Mouse (Mus musculus): Measurements from ENCODE around the gene Sorcs2.
A peak's percentile ranks its signal among the peaks of the same experiment; 100 is the strongest.
"Not testable (repeated sequence)": the region's sequence is repeated elsewhere in the genome, so short reads cannot be mapped to it uniquely, and the experiment has no call there.

The Sorcs2 gene

DNA sequence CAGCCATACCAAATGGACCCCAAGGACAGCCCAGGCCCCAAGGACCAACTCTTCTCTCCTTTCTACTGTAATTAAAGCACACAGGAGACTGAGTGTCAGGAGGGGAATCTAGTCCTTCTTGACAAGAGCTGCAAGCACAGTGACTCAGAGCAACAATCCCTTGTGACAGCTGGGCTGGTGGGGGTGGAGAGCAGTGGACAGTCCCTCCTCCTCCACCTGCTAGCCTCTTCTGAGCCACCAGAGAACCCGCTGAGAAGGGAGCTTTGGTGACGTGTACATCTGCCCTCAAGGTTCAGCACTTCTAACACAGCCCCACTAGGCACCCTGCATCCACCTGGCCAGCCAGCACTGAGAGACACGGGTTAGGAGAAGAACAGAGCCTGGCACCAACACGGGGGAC, 96.8 kb downstream of the Sorcs2 start:
- no peak for DNase-seq (ENCODE audit: low spot score)

DNA sequence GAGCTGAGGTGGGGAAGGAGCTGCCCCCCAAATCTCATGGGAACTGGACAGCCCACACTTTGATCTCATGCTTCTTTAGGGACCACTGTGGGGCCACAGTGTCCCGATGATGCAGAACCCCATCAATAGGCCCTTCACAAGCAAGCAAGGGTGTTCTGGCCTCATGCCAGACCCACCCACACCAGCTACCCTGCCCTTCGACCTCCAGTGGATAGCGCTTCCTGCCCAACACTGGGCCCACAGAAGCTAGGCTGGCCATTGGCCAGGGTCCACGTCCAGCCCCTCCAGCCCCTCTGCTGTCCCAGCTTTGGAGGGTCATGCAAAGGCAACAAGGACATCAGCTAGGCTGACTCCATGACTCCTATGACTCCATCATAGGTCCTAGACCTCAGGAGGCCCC, 99.9 kb downstream of the Sorcs2 start:
- DNase-seq (ENCODE audit: low spot score), result no peak

DNA sequence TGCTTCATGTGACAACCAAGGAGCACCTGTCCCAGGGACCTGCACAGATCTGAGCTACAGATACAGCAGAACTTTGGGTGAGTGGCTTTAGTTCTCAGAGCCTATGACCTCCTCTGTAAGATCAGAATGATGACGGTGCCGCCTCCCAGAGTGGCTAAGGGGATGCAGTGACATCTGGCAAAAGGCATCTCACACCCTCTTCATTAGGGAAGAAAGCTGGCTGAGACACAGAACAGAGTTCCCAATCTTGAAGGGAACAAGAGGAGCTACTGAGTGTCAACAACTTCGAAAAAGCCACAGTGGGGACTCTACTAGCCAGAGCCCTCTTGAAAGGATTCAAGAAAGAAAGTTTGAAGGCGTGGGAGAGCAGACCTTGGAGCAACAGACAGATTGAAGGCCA, 100.7 kb downstream of the Sorcs2 start:
- no peak for DNase-seq (ENCODE audit: low spot score)

DNA sequence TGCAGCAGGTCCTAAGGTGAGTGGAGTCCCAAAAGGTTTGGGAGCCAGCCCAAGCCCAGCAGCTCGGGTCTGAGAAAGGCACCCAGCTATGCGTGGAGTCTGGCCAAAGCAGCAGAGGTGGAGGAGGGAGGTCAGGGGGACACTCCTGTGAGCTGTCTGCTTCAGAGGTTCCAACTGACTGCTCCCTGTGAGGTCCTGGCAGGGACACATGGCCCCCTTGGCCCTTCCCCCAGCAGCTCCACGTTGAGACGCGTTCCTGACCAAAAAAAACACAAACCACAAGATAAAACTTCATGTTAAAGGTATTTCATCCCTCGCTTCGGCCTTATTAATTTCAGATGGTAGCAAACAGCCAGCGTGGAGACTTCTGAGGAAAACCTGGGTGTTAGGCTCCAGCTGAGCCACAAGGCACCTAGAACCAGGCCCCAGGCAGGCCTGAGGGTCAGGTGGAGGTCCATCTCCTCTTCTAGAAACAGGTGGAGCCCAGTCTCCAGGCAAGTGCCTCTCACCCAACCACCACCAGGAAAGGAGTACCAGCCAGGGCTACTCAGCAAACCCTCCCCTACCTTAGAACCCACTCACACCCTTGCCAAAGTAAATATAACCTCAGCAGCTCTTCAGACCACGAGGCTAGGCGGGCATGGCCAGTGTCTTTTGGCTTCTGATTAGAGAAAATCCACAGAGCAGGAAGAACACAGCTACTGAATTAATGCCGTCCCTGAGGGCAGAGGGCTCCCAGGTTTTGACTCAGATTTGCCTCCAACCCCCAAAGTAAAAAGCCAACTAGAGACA, 104.6 kb downstream of the Sorcs2 start:
- no peak for DNase-seq (ENCODE audit: low spot score)

DNA sequence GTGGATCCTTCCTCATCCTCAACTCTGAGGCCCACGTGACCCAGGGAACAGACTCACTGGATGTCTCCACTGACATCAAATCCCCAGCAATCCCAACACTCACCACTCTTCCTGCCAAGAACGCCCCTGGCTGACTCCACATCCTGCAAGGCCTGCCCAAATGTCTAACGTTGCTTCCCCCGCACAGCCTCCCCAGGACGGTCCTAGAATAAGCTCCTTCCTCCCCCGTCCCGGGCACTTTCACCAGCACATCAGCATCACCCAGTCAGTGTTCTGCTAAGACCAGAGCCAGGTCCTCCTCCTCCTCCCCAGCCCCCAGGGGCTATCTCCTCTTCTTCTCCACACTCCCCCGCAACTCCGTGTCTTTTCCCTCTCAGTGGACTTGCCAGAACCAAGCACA, 105.6 kb downstream of the Sorcs2 start:
- DNase-seq (ENCODE audit: low spot score), result no peak

DNA sequence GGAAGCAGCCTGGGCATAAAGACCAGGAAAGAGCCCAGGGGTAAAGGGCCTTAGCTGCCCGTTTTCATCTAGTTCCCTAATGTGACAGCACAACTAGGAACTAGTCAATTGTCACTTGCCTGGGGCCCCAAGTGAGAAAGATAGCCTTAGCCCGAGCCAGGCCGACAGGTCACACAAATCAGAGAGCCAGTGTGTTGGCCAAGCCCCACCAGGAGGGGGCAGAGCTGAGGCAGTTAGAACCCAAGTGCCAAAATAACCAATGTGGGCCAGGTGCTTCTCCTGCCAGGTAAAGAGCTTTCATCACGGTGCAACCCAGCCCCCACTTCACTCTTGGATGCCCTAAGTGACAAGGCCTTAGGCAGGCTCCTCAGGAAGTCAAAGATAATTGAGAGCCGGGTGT, 106.7 kb downstream of the Sorcs2 start:
- peak; percentile 37 for DNase-seq (ENCODE audit: low spot score)

DNA sequence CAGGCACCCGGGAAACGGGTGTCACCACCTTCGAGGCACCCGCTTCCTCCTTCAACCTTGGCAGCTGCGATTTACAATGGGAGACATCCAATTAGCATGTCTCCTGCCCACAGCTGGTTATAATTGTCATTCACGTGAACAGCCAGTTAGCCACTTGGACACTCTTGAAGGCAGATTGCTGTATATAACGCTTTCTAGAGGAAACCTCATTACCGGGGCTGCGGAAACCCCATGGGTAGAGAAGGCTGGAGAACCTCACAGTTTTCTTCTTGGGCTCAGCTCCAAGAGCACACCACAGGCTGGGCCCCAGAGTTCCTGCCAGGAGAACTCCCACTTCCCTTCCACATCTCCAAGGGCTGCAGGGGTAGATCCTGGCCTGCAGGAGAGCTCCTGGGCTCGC, 112.5 kb downstream of the Sorcs2 start:
- peak; percentile 19 for DNase-seq (ENCODE audit: low spot score)

DNA sequence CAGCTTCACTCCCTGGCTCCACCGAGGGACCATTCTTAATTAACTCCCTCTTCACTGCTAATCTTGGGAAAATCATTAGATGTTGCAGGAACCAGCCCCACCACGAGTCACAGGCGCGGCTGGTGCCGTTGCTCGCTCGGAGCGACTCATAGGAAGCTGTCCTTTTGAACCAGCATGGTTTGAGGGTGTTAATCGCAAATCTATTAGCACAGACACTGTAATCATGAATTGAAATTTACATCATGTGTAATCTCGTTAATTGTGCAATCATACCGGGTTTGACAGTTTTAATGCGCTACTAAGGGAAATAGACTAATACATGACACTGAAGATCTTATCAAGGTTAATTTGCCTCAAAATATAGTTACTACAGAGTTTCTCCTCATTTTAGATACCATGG, 118.0 kb downstream of the Sorcs2 start:
- no peak for DNase-seq (ENCODE audit: low spot score)

DNA sequence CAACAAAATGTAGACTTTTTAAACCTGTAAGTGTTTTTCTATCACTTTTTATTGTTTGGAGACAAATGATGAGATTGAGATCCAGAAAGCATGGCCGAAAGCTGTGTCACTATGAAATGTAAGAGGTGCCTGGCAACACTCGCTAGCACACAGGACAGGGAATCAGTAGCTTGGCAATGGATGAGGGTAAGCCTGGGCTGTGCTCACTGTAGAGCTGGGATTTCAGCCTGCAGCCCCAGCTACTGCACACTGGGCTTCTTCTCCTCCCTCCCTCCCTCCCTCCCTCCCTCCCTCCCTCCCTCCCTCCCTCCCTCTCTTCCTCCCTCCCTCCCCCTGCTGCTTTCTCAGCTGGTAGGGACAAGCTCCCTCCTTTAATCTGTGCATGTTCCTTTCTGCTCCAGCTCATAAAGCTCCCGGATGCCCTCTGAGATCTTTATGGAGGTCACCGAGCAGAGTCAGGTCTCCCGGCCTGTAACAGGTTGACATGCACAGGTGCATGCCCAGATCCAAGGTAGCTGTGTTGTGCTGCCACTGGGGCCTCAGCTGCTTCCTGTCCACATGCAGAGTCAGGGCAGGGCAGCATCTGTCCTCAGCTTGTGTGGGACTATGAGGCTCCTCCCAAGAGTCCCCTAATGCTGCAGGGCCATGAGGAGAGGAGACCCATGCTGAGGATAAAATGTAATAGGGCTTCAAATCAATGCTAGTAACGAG, 123.1 kb downstream of the Sorcs2 start:
- no peak for DNase-seq (ENCODE audit: low spot score)

DNA sequence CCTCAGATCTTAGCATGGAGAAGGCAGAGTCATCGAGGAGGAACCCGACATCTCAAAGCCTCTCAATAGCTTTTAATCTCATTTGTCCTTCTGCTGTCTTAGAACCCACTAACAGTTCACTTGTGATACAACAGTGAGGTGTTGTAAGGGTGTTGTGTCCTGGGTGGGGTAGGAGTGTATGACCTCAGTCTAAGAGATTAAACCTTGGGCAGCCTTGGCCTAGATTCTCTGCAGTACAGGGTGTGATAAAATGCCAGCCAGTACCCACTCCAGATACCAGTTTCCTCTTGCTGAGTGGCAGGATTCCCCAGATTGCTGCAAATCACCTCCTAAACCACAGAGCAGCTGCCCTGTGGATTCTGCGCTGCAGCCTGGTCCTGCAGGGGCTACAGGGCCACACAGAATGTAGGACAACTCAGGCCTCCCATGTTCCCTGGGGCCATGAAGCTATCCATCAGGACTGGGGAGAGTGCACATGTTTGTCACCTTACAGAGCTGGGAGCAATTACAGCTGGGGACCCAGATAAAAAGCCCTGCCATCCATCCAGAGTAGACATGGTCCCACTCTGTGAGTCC, 130.7 kb downstream of the Sorcs2 start:
- no peak for DNase-seq (ENCODE audit: low spot score)

DNA sequence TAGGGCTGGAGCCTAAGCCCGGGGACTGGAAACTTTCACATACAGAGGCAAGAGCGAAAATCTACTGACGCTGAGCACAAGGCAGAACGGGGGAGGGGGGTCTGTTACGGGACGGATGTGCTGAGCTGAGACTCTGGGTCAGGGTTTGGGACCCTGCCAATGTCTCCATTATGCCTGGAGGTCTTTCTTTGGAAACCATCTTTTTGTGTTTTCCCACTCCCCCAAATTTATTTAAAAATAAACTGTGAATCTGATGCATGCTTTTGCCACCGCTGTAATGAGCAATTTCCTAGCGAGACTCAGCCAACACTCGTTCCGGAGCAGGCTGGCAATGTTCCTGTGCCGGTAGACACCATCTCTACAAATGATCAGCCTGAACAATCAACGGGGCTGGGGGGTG, 137.1 kb downstream of the Sorcs2 start:
- DNase-seq (ENCODE audit: low spot score), result no peak

DNA sequence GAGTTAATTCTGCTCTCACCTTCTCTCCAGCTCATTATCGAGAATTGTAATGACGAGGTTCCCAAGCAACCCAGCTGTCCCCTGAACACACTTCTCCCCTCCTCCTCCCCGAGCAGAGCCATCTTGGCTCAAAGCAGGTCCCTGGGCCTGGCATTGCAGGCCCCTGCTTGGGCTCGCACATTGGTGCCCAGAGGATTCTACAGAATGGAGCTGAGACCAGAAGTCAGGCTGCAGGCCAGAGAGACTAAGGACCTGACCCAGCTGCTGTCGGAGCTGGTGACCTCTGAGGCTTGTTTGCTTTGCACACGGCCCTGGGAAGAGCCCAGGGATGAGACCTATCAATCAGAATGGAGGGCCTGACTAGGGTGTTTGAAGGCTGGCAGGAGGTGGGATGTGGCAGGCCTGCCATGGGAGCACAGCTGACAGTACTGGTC, 138.2 kb downstream of the Sorcs2 start:
- DNase-seq (ENCODE audit: low spot score), result no peak

DNA sequence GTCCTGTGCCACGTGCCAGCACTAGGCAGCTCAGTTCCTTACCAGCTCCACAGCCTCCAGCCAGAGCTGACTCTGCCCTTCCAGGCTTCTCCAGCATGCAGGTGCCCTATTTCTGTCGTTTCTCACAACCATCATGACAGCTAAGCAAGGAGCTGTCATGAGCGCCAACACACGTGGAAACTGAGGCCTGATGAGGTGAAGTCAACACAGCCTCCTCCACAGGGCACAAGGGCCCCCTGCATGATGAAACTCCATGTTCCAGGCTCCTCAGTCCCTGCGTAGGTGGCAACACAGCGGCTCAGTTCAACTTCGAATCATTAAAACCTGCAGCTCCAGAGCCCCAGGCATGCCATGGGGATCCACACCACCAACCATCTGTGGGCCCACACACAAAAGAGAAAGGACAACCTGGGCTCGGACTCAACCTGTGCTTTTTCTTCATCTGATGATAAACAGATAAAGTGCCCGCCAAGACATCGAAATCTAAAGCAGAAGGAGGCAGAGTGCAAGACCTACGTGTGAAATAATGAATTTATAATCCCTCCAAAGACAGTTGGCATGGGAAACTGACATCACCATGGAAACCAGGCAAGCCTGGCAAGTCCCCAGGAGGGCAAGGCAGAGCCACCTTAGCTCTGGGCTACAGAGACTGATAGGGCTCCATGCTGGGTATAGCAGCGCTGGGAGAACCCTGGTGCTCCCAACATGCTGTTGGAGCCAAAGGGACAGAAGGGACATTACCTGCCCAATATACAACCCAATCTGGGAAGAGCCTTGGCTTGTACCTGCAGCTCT, 139.4 kb downstream of the Sorcs2 start:
- no peak for DNase-seq (ENCODE audit: low spot score)

DNA sequence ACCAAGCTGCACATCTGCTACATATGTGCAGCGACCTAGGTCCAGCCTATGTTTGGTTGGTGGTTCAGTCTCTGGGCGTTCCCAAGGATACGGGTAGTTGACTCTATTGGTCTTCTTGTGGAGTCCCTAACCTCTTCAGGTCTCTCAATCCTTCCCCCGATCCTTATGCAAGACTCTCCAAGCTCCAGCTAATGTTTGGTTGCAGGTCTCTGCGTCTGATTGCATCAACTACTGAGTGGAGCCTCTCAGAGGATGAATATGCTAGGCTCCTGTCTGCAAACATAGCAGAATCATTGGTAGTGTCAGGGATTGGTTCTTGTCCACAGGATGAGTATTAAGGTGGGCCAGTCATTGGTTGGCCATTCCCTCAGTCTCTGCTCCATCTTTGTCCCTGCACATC, 140.9 kb downstream of the Sorcs2 start:
- no peak for DNase-seq (ENCODE audit: low spot score)

DNA sequence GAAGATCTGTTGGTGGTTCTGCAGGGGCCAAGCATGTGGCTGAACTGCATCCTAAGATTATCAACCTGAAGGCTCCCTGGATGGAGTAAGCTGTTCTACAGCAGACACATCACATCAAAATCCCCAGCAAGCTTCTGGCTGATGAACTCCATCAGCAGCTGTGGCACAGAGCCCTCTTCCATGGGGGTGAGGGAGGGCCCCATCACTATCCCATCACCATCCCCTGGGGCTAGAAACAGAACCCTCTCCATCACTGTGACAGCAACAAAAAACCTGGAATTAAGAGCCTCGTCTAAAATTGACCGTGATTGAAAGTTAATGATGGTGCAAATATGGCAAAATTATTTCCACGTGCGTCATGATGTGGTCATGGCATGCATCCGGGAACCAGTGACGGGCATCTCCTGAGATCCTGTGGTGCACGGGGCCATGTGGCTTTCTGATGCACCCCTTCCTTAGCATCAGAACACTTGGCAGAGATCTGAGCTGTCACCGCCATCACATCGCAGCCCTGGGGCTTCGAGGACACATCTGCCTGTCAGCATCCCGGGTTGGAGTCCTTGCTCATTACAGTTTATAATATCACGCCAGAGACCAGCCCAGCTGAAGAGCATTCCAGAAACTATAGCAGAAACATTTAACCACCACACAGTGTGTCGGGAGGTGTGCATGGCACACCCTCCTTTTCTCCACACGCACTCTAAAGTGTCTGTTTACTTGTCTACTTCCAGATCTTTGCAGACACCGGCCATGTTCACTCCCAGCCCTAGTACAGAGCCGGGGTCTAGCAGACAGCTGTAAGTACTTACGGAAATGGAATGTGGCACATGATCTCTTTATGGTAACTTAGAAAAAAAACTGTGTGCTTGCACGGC, 143.1 kb downstream of the Sorcs2 start:
- peak; percentile 42 for DNase-seq (ENCODE audit: low spot score)

DNA sequence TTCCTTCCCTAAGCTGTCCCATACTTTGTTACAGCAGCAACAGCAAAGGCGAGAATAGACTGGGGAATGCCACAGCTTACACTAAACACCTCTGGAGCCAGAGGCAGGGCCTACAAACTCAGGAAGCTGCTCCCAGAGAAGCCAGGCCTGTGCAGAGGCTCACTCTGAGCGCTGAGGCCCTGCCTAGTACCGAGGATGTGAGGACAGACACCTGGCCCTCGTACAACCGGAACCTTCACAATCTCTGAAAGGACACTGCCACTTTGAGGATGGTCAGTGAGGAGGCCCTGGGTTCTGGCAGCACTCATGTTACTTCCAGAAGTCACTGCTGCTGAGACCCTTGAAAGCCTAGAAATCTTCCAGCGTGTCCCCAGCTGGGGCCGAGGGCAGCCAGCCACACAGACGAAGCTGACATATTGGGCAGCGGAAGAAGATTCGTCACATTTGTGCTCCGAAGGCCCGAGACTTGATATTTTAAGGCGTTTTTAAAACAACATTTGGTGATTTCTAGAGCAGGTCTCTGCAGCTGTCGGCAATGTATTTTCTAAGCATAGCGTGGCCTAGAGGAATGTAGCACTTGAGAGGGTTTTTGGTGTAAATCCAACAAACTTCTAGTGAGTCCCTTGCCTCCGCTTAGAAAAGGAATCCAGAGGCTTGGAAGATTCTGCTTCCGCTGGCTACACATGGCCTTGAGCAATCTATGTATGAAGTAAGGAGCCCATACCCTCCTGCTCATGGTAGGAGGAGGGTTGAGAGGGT, 145.0 kb downstream of the Sorcs2 start:
- DNase-seq (ENCODE audit: low spot score), result no peak

DNA sequence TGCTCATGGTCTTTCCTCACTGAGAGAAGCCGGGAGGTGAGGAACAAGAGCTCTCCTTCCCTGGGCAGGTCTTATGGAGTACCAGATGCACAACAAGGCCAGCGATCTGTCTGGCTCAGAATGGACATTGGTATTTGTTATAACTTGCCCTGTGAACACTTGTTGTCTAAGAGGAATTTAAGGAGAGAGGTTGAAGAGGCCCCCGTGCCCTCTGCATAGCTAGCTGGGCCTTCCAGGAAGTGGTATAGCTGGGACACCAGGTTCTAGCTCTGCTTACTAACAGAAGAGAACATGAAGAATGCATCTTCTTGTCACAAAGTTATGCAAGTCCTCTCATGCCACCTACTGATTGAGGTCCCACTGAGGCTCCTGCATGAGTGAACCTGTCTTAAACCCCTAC, 149.9 kb downstream of the Sorcs2 start:
- DNase-seq (ENCODE audit: low spot score), result no peak

DNA sequence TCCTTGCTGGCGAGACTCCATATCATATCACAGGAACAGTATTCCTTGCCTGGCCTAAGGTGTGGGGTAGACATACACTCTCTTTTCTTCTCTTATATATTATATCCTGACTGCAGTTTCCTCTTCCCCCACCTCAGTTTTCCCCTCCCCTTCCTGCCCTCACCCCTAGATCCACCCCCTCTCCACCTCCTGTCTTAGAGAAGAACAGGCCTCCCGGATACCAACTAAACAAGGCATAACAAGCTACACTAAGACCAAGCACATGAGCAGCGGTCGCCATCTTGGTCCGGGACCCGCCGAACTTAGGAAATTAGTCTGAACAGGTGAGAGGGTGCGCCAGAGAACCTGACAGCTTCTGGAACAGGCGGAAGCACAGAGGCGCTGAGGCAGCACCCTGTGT, 160.4 kb downstream of the Sorcs2 start:
- DNase-seq (ENCODE audit: low spot score), result not testable (repeated sequence)

DNA sequence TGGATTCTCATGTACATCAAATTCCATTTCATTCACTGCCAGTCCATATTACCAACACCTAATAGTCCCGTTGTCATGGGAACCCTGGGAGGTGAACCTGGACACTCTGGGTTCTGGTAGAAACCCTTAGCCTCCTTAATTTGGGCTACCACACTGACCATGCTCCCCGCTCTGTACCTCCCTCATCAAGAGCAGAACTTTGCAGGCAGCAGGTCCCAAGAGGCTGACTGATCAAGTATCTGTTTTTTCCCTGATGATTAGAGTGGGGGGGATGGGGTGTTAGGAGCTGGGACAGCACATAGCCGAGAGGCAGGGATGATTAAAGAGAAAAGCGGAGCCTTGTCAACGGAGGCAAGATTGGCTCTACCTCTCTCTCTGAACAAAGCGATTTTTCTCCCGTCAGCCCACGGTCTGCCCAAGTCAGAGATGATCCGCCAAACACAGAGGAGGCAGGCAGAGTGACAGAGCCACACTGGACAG, 167.6 kb downstream of the Sorcs2 start:
- peak; percentile 23 for DNase-seq (ENCODE audit: low spot score)
